Comparison of ENCODE assay signal across 8 mouse cellular contexts in genomic region chr6:35539304-35540009, GRCm38 (mm10). TPM values are rescaled to one million over a fixed set of nuclear protein-coding genes. Genes with fewer than 3 reads are reported as not detected.
DNase-seq lines count a peak whose midpoint lies in the region; ATAC-seq lines count a peak whose summit lies in the region.

Gene Mtpn, minus strand, starts transcription at chr6:35539888.

- ATAC-seq in megakaryocyte progenitor cell, adult 5-6 weeks (replicated peaks; ENCODE audit: poor library complexity) = peak; percentile 89

- DNase-seq in adipocyte (ENCODE audit: low spot score) = peak; percentile 100
- peak; percentile 98 for DNase-seq in embryo, embryonic 10 days (ENCODE audit: low spot score)
- DNase-seq in gastrocnemius, postnatal 10 days = peak; percentile 99
- DNase-seq in induced T-regulatory cell, adult 2 months (ENCODE audit: low read depth) = peak; percentile 99
- peak; percentile 93 to 99 for DNase-seq in left cerebral cortex, adult 9 months (ENCODE audit: low spot score in 2 of 2)
- DNase-seq in right cerebral cortex, postnatal 14 days = peak; percentile 97
- DNase-seq in urinary bladder, postnatal 36 days (ENCODE audit: low spot score in 2 of 2) = peak; percentile 98 to 99

RNA-seq across cellular contexts. Expression of gene Mtpn, which starts in this region (rescaled TPM):
- 10 to 100 TPM; 46.7 to 53.7 TPM for total RNA-seq in gastrocnemius, postnatal 10 days (2021)
- 160 and 173 TPM in 2 replicates for total RNA-seq in megakaryocyte progenitor cell, adult 5-6 weeks (2015)
- total RNA-seq in megakaryocyte progenitor cell, adult 5-6 weeks (2017) = 122 and 127 TPM in 2 replicates

Comparison
In these comparisons a context has a peak if more than half of its experiments do, and no peak if none do; other contexts are left out.
1. Peak in every context shown above with its lines: DNase-seq and ATAC-seq.